Comparison of ENCODE assay signal across 8 mouse cellular contexts in genomic region chr7:81573397-81573796, GRCm38 (mm10). TPM values are rescaled to one million over a fixed set of nuclear protein-coding genes. Genes with fewer than 3 reads are reported as not detected.
DNase-seq lines count a peak whose midpoint lies in the region; ATAC-seq and TF ChIP-seq lines count a peak whose summit lies in the region.

No protein-coding gene starts in this region.

- H3K4me3 ChIP-seq in hindbrain, postnatal 0 days (ENCODE audit: low read length) = no peak overlapping the region
- H3K4me3 ChIP-seq in hindbrain, embryonic 10.5 days = no peak overlapping the region
- peak overlapping the region; percentile 33; the same call in 1 of the 2 replicates for H3K4me3 ChIP-seq in G1E (ENCODE audit: low read depth, low read length)
- peak overlapping the region; percentile 95; the same call in 1 of the 2 replicates for H3K4me3 ChIP-seq in liver, embryonic 11.5 days (ENCODE audit: low read depth, low read length)
- H3K4me3 ChIP-seq in intestine, embryonic 16.5 days (ENCODE audit: low read length) = no peak overlapping the region

- no peak for DNase-seq in hindbrain, postnatal 0 days (ENCODE audit: low spot score)
- DNase-seq in hindbrain, embryonic 10.5 days (ENCODE audit: low spot score) = no peak
- peak; percentile 13 for DNase-seq in G1E (ENCODE audit: low spot score)
- DNase-seq in c-Kit-negative CD71-positive TER-119-positive erythroid progenitor cells, embryonic 14.5 days (ENCODE audit: low read depth, low spot score) = peak; percentile 65
- DNase-seq in liver, embryonic 11.5 days (ENCODE audit: low spot score) = peak; percentile 33
- DNase-seq in layer of hippocampus, postnatal 25 days (ENCODE audit: extremely low spot score in 1 of 2, low spot score in 1 of 2) = no peak
- no peak for DNase-seq in left cerebral cortex, postnatal 14 days (ENCODE audit: low spot score in 2 of 2)

- intact Hi-C loops in left cerebral cortex, postnatal 14 days (cut with DNase I) = loop anchor here (5.0 to 10.0 kb wide), 2 partner anchors 51 to 119 kb away; partner anchors contain the start of gene Cpeb1

- H3K27me3 ChIP-seq in hindbrain, postnatal 0 days (ENCODE audit: insufficient read depth, low read length) = no peaks in the 10 kb centered on the region
- no peaks in the 10 kb centered on the region; the same call in 1 of the 2 replicates for H3K27me3 ChIP-seq in hindbrain, embryonic 10.5 days (ENCODE audit: insufficient read depth, poor library complexity, severe bottlenecking)
- H3K27me3 ChIP-seq in G1E (ENCODE audit: insufficient read depth, low read length) = no peaks in the 10 kb centered on the region
- H3K27me3 ChIP-seq in liver, embryonic 11.5 days (replicated peaks; ENCODE audit: control insufficient read depth, insufficient read depth, low read length) = no peaks in the 10 kb centered on the region
- no peaks in the 10 kb centered on the region for H3K27me3 ChIP-seq in intestine, embryonic 16.5 days (replicated peaks; ENCODE audit: control insufficient read depth, insufficient read depth, low read length)

- H3K9me3 ChIP-seq in hindbrain, postnatal 0 days (ENCODE audit: low read length) = no peaks in the 10 kb centered on the region
- H3K9me3 ChIP-seq in hindbrain, embryonic 10.5 days = no peaks in the 10 kb centered on the region
- H3K9me3 ChIP-seq in G1E (replicated peaks) = no peaks in the 10 kb centered on the region
- no peaks in the 10 kb centered on the region for H3K9me3 ChIP-seq in liver, embryonic 11.5 days (ENCODE audit: control insufficient read depth, low read length)
- H3K9me3 ChIP-seq in intestine, embryonic 16.5 days (ENCODE audit: control insufficient read depth, low read length) = no peaks in the 10 kb centered on the region

- H3K4me1 ChIP-seq in hindbrain, postnatal 0 days (ENCODE audit: insufficient read depth, low read length) = peaks cover 7% of the 10 kb centered on the region; the same call in 1 of the 2 replicates
- H3K4me1 ChIP-seq in hindbrain, embryonic 10.5 days (replicated peaks) = peaks cover 15% of the 10 kb centered on the region; the same call in 1 of the 2 replicates
- peaks cover 45% of the 10 kb centered on the region for H3K4me1 ChIP-seq in G1E (ENCODE audit: insufficient read depth, low read depth, low read length)
- H3K4me1 ChIP-seq in liver, embryonic 11.5 days (replicated peaks; ENCODE audit: control insufficient read depth, insufficient read depth, low read length) = peaks cover 14% of the 10 kb centered on the region
- peaks cover 8% of the 10 kb centered on the region; the same call in 1 of the 2 replicates for H3K4me1 ChIP-seq in intestine, embryonic 16.5 days (ENCODE audit: control insufficient read depth, insufficient read depth, low read length)

- TF ChIP-seq CTCF in hindbrain, postnatal 0 days (IDR thresholded peaks at IDR 0.05; ENCODE audit: low read depth) = no peak
- TF ChIP-seq CTCF in G1E (IDR thresholded peaks at IDR 0.05; ENCODE audit: low read depth, low read length) = no peak

- H3K36me3 ChIP-seq in hindbrain, postnatal 0 days (ENCODE audit: insufficient read depth, low read length) = peaks cover 8% of the 10 kb centered on the region; the same call in 1 of the 2 replicates
- peaks cover 25% of the 10 kb centered on the region for H3K36me3 ChIP-seq in hindbrain, embryonic 10.5 days
- peaks cover 48% of the 10 kb centered on the region for H3K36me3 ChIP-seq in G1E (replicated peaks)
- H3K36me3 ChIP-seq in liver, embryonic 11.5 days (ENCODE audit: control insufficient read depth, insufficient read depth, low read length) = peaks cover 14% of the 10 kb centered on the region; the same call in 1 of the 2 replicates
- no peaks in the 10 kb centered on the region for H3K36me3 ChIP-seq in intestine, embryonic 16.5 days (ENCODE audit: control insufficient read depth, insufficient read depth, low read length)

- no peak for ATAC-seq in hindbrain, postnatal 0 days
- ATAC-seq in G1E (ENCODE audit: extremely low read depth, insufficient number of reproducible peaks, low FRiP score, poor library complexity, severe bottlenecking) = peak; percentile 31; the same call in 1 of the 2 replicates
- ATAC-seq in liver, embryonic 11.5 days (replicated peaks; ENCODE audit: low FRiP score) = no peak
- ATAC-seq in intestine, embryonic 16.5 days = no peak

- H3K27ac ChIP-seq in hindbrain, postnatal 0 days = no peak overlapping the region
- H3K27ac ChIP-seq in hindbrain, embryonic 10.5 days = no peak overlapping the region
- peak overlapping the region; percentile 8; the same call in 1 of the 2 replicates for H3K27ac ChIP-seq in liver, embryonic 11.5 days (ENCODE audit: low read depth, low read length)
- no peak overlapping the region for H3K27ac ChIP-seq in intestine, embryonic 16.5 days (ENCODE audit: low read length)

- no peak overlapping the region for H3K9ac ChIP-seq in hindbrain, postnatal 0 days (replicated peaks; ENCODE audit: low read length)
- H3K9ac ChIP-seq in liver, embryonic 11.5 days (ENCODE audit: low read depth, low read length) = 0 out of 2 replicates have a peak overlapping the region, but pooled peaks have one; percentile 35
- no peak overlapping the region for H3K9ac ChIP-seq in intestine, embryonic 16.5 days (ENCODE audit: low read depth, low read length)

- H3K4me2 ChIP-seq in hindbrain, postnatal 0 days (ENCODE audit: low read depth, low read length) = peak overlapping the region; percentile 69; the same call in 1 of the 2 replicates
- peak overlapping the region; percentile 76 for H3K4me2 ChIP-seq in liver, embryonic 11.5 days
- H3K4me2 ChIP-seq in intestine, embryonic 16.5 days (ENCODE audit: low read depth, low read length) = no peak overlapping the region

- 91% methylated on average over 6 of the region's 6 CpGs for WGBS in hindbrain, postnatal 0 days
- 94% methylated on average over 6 of the region's 6 CpGs for WGBS in hindbrain, embryonic 10.5 days
- 71% methylated on average over 6 of the region's 6 CpGs for WGBS in liver, embryonic 11.5 days
- WGBS in intestine, embryonic 16.5 days = 82% methylated on average over 6 of the region's 6 CpGs

RNA-seq across cellular contexts. Expression of gene Whamm, which starts 2.3 kb away (rescaled TPM):
- total RNA-seq in hindbrain, postnatal 0 days (2014; rRNA removed) = 5.1 and 6.2 TPM in 2 replicates
- 6.9 and 7.0 TPM in 2 replicates for polyA plus RNA-seq in hindbrain, postnatal 0 days (2015; fragmentation: Nextera tagmentation; extraction: Ambion mirVana)
- 2.9 and 4.2 TPM in 2 replicates for polyA plus RNA-seq in hindbrain, embryonic 10.5 days (2016; fragmentation: Nextera tagmentation; extraction: Ambion mirVana)
- total RNA-seq in G1E (2014; fragmentation: Nextera tagmentation) (35.3 and 40.6 TPM in 2 replicates), G1E (2017) (19.2 and 25.3 TPM in 2 replicates)
- polyA plus RNA-seq in G1E (2012) = 22.5 and 23.6 TPM in 2 replicates
- 10.5 and 11.6 TPM in 2 replicates for polyA plus RNA-seq in liver, embryonic 11.5 days (2014; fragmentation: Nextera tagmentation; extraction: Ambion mirVana)
- 1.4 and 1.9 TPM in 2 replicates for polyA plus RNA-seq in intestine, embryonic 16.5 days (2015; fragmentation: Nextera tagmentation; extraction: Ambion mirVana)
- total RNA-seq in layer of hippocampus, postnatal 25 days (2021) = 10 to 100 TPM; 14.4 to 20.3 TPM
- 10 to 100 TPM; 15.4 to 15.5 TPM for total RNA-seq in left cerebral cortex, postnatal 14 days (2021)

RNA-seq across cellular contexts. Expression of gene Fsd2, which starts 6.7 kb away (rescaled TPM):
- 0.18 and 0.31 TPM in 2 replicates for total RNA-seq in hindbrain, postnatal 0 days (2014; rRNA removed)
- polyA plus RNA-seq in hindbrain, postnatal 0 days (2015; fragmentation: Nextera tagmentation; extraction: Ambion mirVana) = 0.05 and 0.08 TPM in 2 replicates
- polyA plus RNA-seq in hindbrain, embryonic 10.5 days (2016; fragmentation: Nextera tagmentation; extraction: Ambion mirVana) = 0.07 and 0.54 TPM in 2 replicates
- total RNA-seq in G1E (2014; fragmentation: Nextera tagmentation) = not detected in 2 replicates
- total RNA-seq in G1E (2017) = 0.05 and 0.06 TPM in 2 replicates
- polyA plus RNA-seq in G1E (2012) = not detected in 2 replicates
- 0.19 and 0.21 TPM in 2 replicates for polyA plus RNA-seq in liver, embryonic 11.5 days (2014; fragmentation: Nextera tagmentation; extraction: Ambion mirVana)
- polyA plus RNA-seq in intestine, embryonic 16.5 days (2015; fragmentation: Nextera tagmentation; extraction: Ambion mirVana) = 0.07 and 0.11 TPM in 2 replicates
- total RNA-seq in layer of hippocampus, postnatal 25 days (2021) = under 1 TPM; 0.23 to 0.34 TPM
- under 1 TPM in 1 of 2 experiments, not detected in 1; 0.24 TPM for total RNA-seq in left cerebral cortex, postnatal 14 days (2021)

Comparison
In these comparisons a context has a peak if more than half of its experiments do, and no peak if none do; other contexts are left out.
1. DNase-seq: peak in G1E (single experiment), c-Kit-negative CD71-positive TER-119-positive erythroid progenitor cells, embryonic 14.5 days (single experiment) and liver, embryonic 11.5 days (single experiment); none in hindbrain, postnatal 0 days (single experiment), hindbrain, embryonic 10.5 days (single experiment), layer of hippocampus, postnatal 25 days (0 of 2) and left cerebral cortex, postnatal 14 days (0 of 2).
2. H3K4me3 ChIP-seq: peak in G1E (single experiment) and liver, embryonic 11.5 days (single experiment); none in hindbrain, postnatal 0 days (single experiment), hindbrain, embryonic 10.5 days (single experiment) and intestine, embryonic 16.5 days (single experiment).